Mouse (Mus musculus) embryonic fibroblast, embryonic 13.5 days (primary cell): Measurements from ENCODE around the gene Cacna1b.
A peak's percentile ranks its signal among the peaks of the same experiment; 100 is the strongest.

Experiments
- CTCF ChIP-seq: IDR thresholded peaks from 2 replicates; pipeline ENCODE4 v1.5.1; 2011; ENCODE audit warnings: mild to moderate bottlenecking, control low read depth, low read length, moderate library complexity, borderline replicate concordance; ENCODE audit not compliant: insufficient read depth
- POLR2A ChIP-seq: IDR thresholded peaks from 2 replicates; pipeline ENCODE4 v1.6.1; 2011; ENCODE audit warnings: low read depth, mild to moderate bottlenecking, control low read depth, low read length, moderate library complexity

DNA sequence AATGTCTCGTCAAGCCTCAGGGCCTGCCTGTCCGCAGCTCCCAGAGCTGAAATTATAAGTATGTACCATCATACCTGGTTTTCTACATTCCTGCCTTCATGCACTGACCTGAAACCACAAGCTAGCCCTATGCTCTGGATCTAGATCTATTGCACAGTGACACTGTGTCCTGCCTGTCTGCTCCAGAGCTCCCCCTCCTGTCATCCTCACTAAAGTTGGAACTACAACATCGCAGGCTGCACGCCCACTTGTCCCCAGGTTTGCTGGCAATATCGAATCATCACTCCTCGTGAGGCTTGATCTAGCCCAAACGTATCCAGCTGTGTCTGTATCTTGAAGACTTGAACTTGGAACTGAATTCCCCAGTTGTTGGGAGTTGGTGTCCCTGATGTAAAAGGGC lies 11.9 kb upstream of the Cacna1b start:
- TF ChIP-seq CTCF, result peak; percentile 22; the same call in 1 of the 2 replicates
- no peak for TF ChIP-seq POLR2A
